Mouse (Mus musculus) embryonic facial prominence, embryonic 13.5 days (tissue): Measurements from ENCODE around the gene 1500011B03Rik. TPM values are rescaled to one million over a fixed set of nuclear protein-coding genes. Genes with fewer than 3 reads are reported as not detected.
"Not testable (repeated sequence)": the region's sequence is repeated elsewhere in the genome, so short reads cannot be mapped to it uniquely, and the experiment has no call there.

ENCODE experiments used
- ATAC-seq: fragments of 200-750 bp; cut with Nextera tagmentation; 2 replicates; pipeline ENCODE4 v1.8.0; 2017; ENCODE audit warnings: low read depth; ENCODE audit not compliant: insufficient number of reproducible peaks, insufficient read depth, low FRiP score, low TSS enrichment
- H3K27ac ChIP-seq: fragments of 300-500 bp; sonication (generic); 2 replicates; pipeline ENCODE4 v1.5.1; 2015; ENCODE audit warnings: moderate library complexity, mild to moderate bottlenecking, inconsistent platforms
- H3K27me3 ChIP-seq: fragments of 300-500 bp; sonication (generic); 2 replicates; pipeline ENCODE4 v1.6.1; 2015; ENCODE audit warnings: mild to moderate bottlenecking, inconsistent platforms
- H3K36me3 ChIP-seq: fragments of 300-500 bp; sonication (generic); 2 replicates; pipeline ENCODE4 v1.6.1; 2015; ENCODE audit warnings: mild to moderate bottlenecking, inconsistent platforms
- H3K4me1 ChIP-seq: fragments of 300-500 bp; sonication (generic); 2 replicates; pipeline ENCODE4 v1.6.1; 2015; ENCODE audit warnings: inconsistent platforms
- H3K4me2 ChIP-seq: fragments of 300-500 bp; sonication (generic); 2 replicates; pipeline ENCODE4 v1.6.1; 2015; ENCODE audit warnings: moderate library complexity, mild to moderate bottlenecking, inconsistent platforms
- H3K4me3 ChIP-seq: fragments of 300-500 bp; sonication (generic); 2 replicates; pipeline ENCODE4 v1.5.1; 2015; ENCODE audit warnings: mild to moderate bottlenecking, inconsistent platforms
- H3K9ac ChIP-seq: fragments of 300-500 bp; sonication (generic); 2 replicates; pipeline ENCODE4 v1.6.1; 2015; ENCODE audit warnings: mild to moderate bottlenecking, inconsistent platforms
- H3K9me3 ChIP-seq: fragments of 300-500 bp; sonication (generic); 2 replicates; pipeline ENCODE4 v1.6.1; 2016; ENCODE audit warnings: inconsistent platforms
- WGBS: fragments of 180-500 bp; shearing (Covaris S2); methylation state at CpG from one replicate; pipeline ENCODE4 v1.1.7; 2015; ENCODE audit warnings: mixed read lengths; 5-methylcytosine and 5-hydroxymethylcytosine counted together
- polyA plus RNA-seq: library from polyadenylated mRNA; unstranded; fragments of >200 nt; fragmentation: Nextera tagmentation; extraction: Ambion mirVana; gene quantifications from 2 replicates; pipeline ENCODE4 v1.2.1, GENCODE M21; 2015

The 1500011B03Rik gene
- 103 TPM in 2 replicates for polyA plus RNA-seq

GRCm38 (mm10) chr5:114822796-114823688 is at the start of gene 1500011B03Rik:
TSS of gene 1500011B03Rik (minus strand) at chr5:114823468.
- Histone ChIP-seq H3K4me1 (0 out of 2 replicates have a peak, but pooled peaks cover 8% of the 10 kb centered on the region), H3K4me2 (peak within 1 kb of the TSS; percentile 62), H3K4me3 (peak within 1 kb of the TSS; percentile 73), H3K27ac (peak within 1 kb of the TSS; percentile 84), H3K9ac (peak within 1 kb of the TSS; percentile 85), H3K27me3 (no peaks in the 10 kb centered on the region), H3K36me3 (peaks cover 18% of the 10 kb centered on the region), H3K9me3 (0 out of 2 replicates have a peak, but pooled peaks cover 5% of the 10 kb centered on the region)
- 6% methylated on average over 53 of the region's 53 CpGs for WGBS
- peak; percentile 89 for ATAC-seq

GRCm38 (mm10) chr5:114865279-114865678 is 42.0 kb upstream of the 1500011B03Rik start:
- no peak overlapping the region for H3K4me2 ChIP-seq
- no peak overlapping the region for H3K9ac ChIP-seq
- ATAC-seq = no peak
- no peak overlapping the region for H3K4me3 ChIP-seq
- no peaks in the 10 kb centered on the region for H3K27me3 ChIP-seq
- no peak overlapping the region for H3K27ac ChIP-seq
- peaks cover 14% of the 10 kb centered on the region for H3K9me3 ChIP-seq
- no peaks in the 10 kb centered on the region for H3K36me3 ChIP-seq
- H3K4me1 ChIP-seq = no peaks in the 10 kb centered on the region
- 90% methylated on average over 12 of the region's 12 CpGs for WGBS

GRCm38 (mm10) chr5:114864813-114865212 is 41.5 kb upstream of the 1500011B03Rik start:
- Histone ChIP-seq H3K36me3 (no peaks in the 10 kb centered on the region), H3K27me3 (no peaks in the 10 kb centered on the region), H3K9me3 (peaks cover 14% of the 10 kb centered on the region), H3K9ac (no peak overlapping the region), H3K4me2 (no peak overlapping the region), H3K4me3 (no peak overlapping the region), H3K27ac (no peak overlapping the region), H3K4me1 (no peaks in the 10 kb centered on the region)
- ATAC-seq = no peak
- 82% methylated on average over 7 of the region's 7 CpGs for WGBS

- Histone ChIP-seq H3K4me2 (no peak overlapping the region), H3K9me3 (no peaks in the 10 kb centered on the region), H3K9ac (no peak overlapping the region), H3K27ac (no peak overlapping the region), H3K27me3 (peaks cover 8% of the 10 kb centered on the region; the same call in 1 of the 2 replicates), H3K4me3 (no peak overlapping the region), H3K36me3 (no peaks in the 10 kb centered on the region), H3K4me1 (no peaks in the 10 kb centered on the region)
- 73% methylated on average over 6 of the region's 6 CpGs for WGBS
- no peak for ATAC-seq
Observed at GRCm38 (mm10) chr5:114861730-114862129, 38.5 kb upstream of the 1500011B03Rik start.

GRCm38 (mm10) chr5:114859253-114859652 is 36.0 kb upstream of the 1500011B03Rik start:
- Histone ChIP-seq H3K4me3 (peak overlapping the region; percentile 37), H3K9ac (peak overlapping the region; percentile 66), H3K27me3 (peaks cover 8% of the 10 kb centered on the region; the same call in 1 of the 2 replicates), H3K36me3 (no peaks in the 10 kb centered on the region), H3K27ac (no peak overlapping the region), H3K4me2 (peak overlapping the region; percentile 68), H3K9me3 (no peaks in the 10 kb centered on the region), H3K4me1 (peaks cover 4% of the 10 kb centered on the region)
- WGBS = 6% methylated on average over 18 of the region's 18 CpGs
- no peak for ATAC-seq

GRCm38 (mm10) chr5:114858582-114858981 is 35.3 kb upstream of the 1500011B03Rik start, which contains the start of gene Gm9936:
TSS of gene Gm9936 (minus strand) at chr5:114858682.
- Histone ChIP-seq H3K4me3 (peak within 1 kb of the TSS; percentile 37), H3K4me2 (peak within 1 kb of the TSS; percentile 68), H3K27ac (no peak within 1 kb of the TSS), H3K9me3 (no peaks in the 10 kb centered on the region), H3K4me1 (peaks cover 8% of the 10 kb centered on the region), H3K27me3 (peaks cover 8% of the 10 kb centered on the region; the same call in 1 of the 2 replicates), H3K9ac (peak within 1 kb of the TSS; percentile 66), H3K36me3 (no peaks in the 10 kb centered on the region)
- no peak for ATAC-seq
- WGBS = 82% methylated on average over 12 of the region's 12 CpGs

- not testable (repeated sequence) for H3K27ac ChIP-seq, H3K4me3 ChIP-seq, H3K4me2 ChIP-seq, ATAC-seq, H3K36me3 ChIP-seq, H3K27me3 ChIP-seq, H3K9me3 ChIP-seq, H3K4me1 ChIP-seq
- WGBS = 64% methylated on average over 3 of the region's 5 CpGs
- H3K9ac ChIP-seq = peak within 1 kb of the TSS; percentile 36; the same call in 1 of the 2 replicates
Observed at GRCm38 (mm10) chr5:114853364-114853763, 30.1 kb upstream of the 1500011B03Rik start, which contains the start of gene 4930519G04Rik. TSS of gene 4930519G04Rik (plus strand) at chr5:114853664.

GRCm38 (mm10) chr5:114851565-114852236 is 28.4 kb upstream of the 1500011B03Rik start:
- no peak overlapping the region for H3K4me3 ChIP-seq
- 81% methylated on average over 20 of the region's 20 CpGs for WGBS
- peaks cover 8% of the 10 kb centered on the region for H3K4me1 ChIP-seq
- no peak for ATAC-seq
- H3K27ac ChIP-seq = no peak overlapping the region
- H3K9ac ChIP-seq = no peak overlapping the region
- no peak overlapping the region for H3K4me2 ChIP-seq
- no peaks in the 10 kb centered on the region for H3K36me3 ChIP-seq
- no peaks in the 10 kb centered on the region for H3K9me3 ChIP-seq
- no peaks in the 10 kb centered on the region for H3K27me3 ChIP-seq

GRCm38 (mm10) chr5:114844371-114844770 is 21.1 kb upstream of the 1500011B03Rik start:
- not testable (repeated sequence) for H3K4me2 ChIP-seq, H3K9me3 ChIP-seq, H3K27me3 ChIP-seq, ATAC-seq, H3K36me3 ChIP-seq, H3K27ac ChIP-seq, H3K9ac ChIP-seq, H3K4me3 ChIP-seq
- 53% methylated on average over 2 of the region's 2 CpGs for WGBS
- H3K4me1 ChIP-seq = peaks cover 22% of the 10 kb centered on the region

GRCm38 (mm10) chr5:114842674-114843073 is 19.4 kb upstream of the 1500011B03Rik start:
- Histone ChIP-seq H3K9ac (no peak overlapping the region), H3K36me3 (no peaks in the 10 kb centered on the region), H3K9me3 (no peaks in the 10 kb centered on the region), H3K4me2 (no peak overlapping the region), H3K4me1 (peaks cover 22% of the 10 kb centered on the region), H3K4me3 (no peak overlapping the region), H3K27me3 (no peaks in the 10 kb centered on the region), H3K27ac (peak overlapping the region; percentile 51; the same call in 1 of the 2 replicates)
- no peak for ATAC-seq
- 49% methylated on average over 5 of the region's 5 CpGs for WGBS

- H3K36me3 ChIP-seq, H3K4me3 ChIP-seq, H3K9me3 ChIP-seq, H3K4me2 ChIP-seq, H3K9ac ChIP-seq, H3K27me3 ChIP-seq, ATAC-seq: not testable (repeated sequence)
- 27% methylated on average over 3 of the region's 3 CpGs for WGBS
- 0 out of 2 replicates have a peak overlapping the region, but pooled peaks have one; percentile 51 for H3K27ac ChIP-seq
- peaks cover 22% of the 10 kb centered on the region for H3K4me1 ChIP-seq
Observed at GRCm38 (mm10) chr5:114842155-114842554, 18.9 kb upstream of the 1500011B03Rik start.
